Comparison of ENCODE assay signal across 12 mouse cellular contexts in genomic region chr1:91978443-91978842, GRCm38 (mm10).
DNase-seq lines count a peak whose midpoint lies in the region; ATAC-seq and TF ChIP-seq lines count a peak whose summit lies in the region.
"Had no signal": no experiment of that assay in that cellular context is flagged by ENCODE, and none has a peak within 500 bp of the region (broad histone marks: within the 10 kb centered on the region; RNA-seq: fewer than 3 reads in every experiment).

No protein-coding gene starts in this region.

- peaks cover 16% of the 10 kb centered on the region for H3K4me1 ChIP-seq in heart, embryonic 11.5 days (ENCODE audit: control insufficient read depth, insufficient read depth, low read length)
- no peaks in the 10 kb centered on the region for H3K4me1 ChIP-seq in midbrain, embryonic 16.5 days (ENCODE audit: control insufficient read depth, insufficient read depth, low read length)
- no peaks in the 10 kb centered on the region for H3K4me1 ChIP-seq in lung, adult 2 months (ENCODE audit: control insufficient read depth, insufficient read depth, low read length)
- H3K4me1 ChIP-seq: stomach, embryonic 15.5 days had no signal

- 0 out of 2 replicates have a peak, but pooled peaks have one; percentile 42 for ATAC-seq in heart, embryonic 11.5 days (replicated peaks; ENCODE audit: insufficient number of reproducible peaks, low FRiP score, low TSS enrichment)
- peak; percentile 64; the same call in 1 of the 2 replicates for ATAC-seq in midbrain, embryonic 16.5 days
- no peak for ATAC-seq in activated CD4-positive, CD25-positive, alpha-beta regulatory T cell, adult 4 months
- no peak; the same call in 1 of the 2 replicates for ATAC-seq in granulocyte monocyte progenitor cell, adult 5-6 weeks (replicated peaks; ENCODE audit: poor library complexity, severe bottlenecking)

- TF ChIP-seq CTCF in lung, adult 2 months (IDR thresholded peaks at IDR 0.05; ENCODE audit: insufficient read depth, low read length): no peak

- H3K9me3 ChIP-seq in heart, embryonic 11.5 days (replicated peaks; ENCODE audit: control insufficient read depth, low read length): no peaks in the 10 kb centered on the region
- no peaks in the 10 kb centered on the region for H3K9me3 ChIP-seq in midbrain, embryonic 16.5 days (replicated peaks; ENCODE audit: control insufficient read depth, low read length, poor library complexity, severe bottlenecking)
- H3K9me3 ChIP-seq: heart, embryonic 13.5 days; stomach, embryonic 15.5 days had no signal

- TF ChIP-seq POLR2A in lung, adult 2 months (IDR thresholded peaks at IDR 0.05; ENCODE audit: borderline replicate concordance, extremely low read depth, low read depth, low read length): no peak

- no peak overlapping the region for H3K27ac ChIP-seq in heart, embryonic 11.5 days (ENCODE audit: low read depth, low read length)
- no peak overlapping the region for H3K27ac ChIP-seq in midbrain, embryonic 16.5 days (ENCODE audit: low read length)
- H3K27ac ChIP-seq: heart, embryonic 13.5 days; stomach, embryonic 15.5 days had no signal

- H3K27me3 ChIP-seq in heart, embryonic 11.5 days (ENCODE audit: control insufficient read depth, insufficient read depth, low read length): no peaks in the 10 kb centered on the region
- H3K27me3 ChIP-seq in midbrain, embryonic 16.5 days (ENCODE audit: control insufficient read depth, insufficient read depth, low read depth, low read length): no peaks in the 10 kb centered on the region
- H3K27me3 ChIP-seq: heart, embryonic 13.5 days; stomach, embryonic 15.5 days had no signal

- 56% methylated on average over 3 of the region's 3 CpGs for WGBS in heart, embryonic 11.5 days (ENCODE audit: insufficient replicate concordance)
- WGBS in midbrain, embryonic 16.5 days: 46% methylated on average over 3 of the region's 3 CpGs
- 78% methylated on average over 3 of the region's 3 CpGs for WGBS in lung, adult 2 months

- H3K9ac ChIP-seq in heart, embryonic 11.5 days (ENCODE audit: low read depth, low read length): no peak overlapping the region
- H3K9ac ChIP-seq in midbrain, embryonic 16.5 days (ENCODE audit: low read depth, low read length): no peak overlapping the region
- H3K9ac ChIP-seq: heart, embryonic 13.5 days; stomach, embryonic 15.5 days had no signal

- peaks cover 5% of the 10 kb centered on the region for H3K36me3 ChIP-seq in heart, embryonic 11.5 days (ENCODE audit: control insufficient read depth, insufficient read depth, low read length)
- peaks cover 12% of the 10 kb centered on the region; the same call in 1 of the 2 replicates for H3K36me3 ChIP-seq in midbrain, embryonic 16.5 days (ENCODE audit: control insufficient read depth, insufficient read depth, low read length)

- no peak overlapping the region for H3K4me3 ChIP-seq in heart, embryonic 11.5 days (ENCODE audit: low read depth, low read length)
- no peak overlapping the region for H3K4me3 ChIP-seq in midbrain, embryonic 16.5 days (ENCODE audit: low read depth, low read length)
- H3K4me3 ChIP-seq in lung, adult 2 months (replicated peaks; ENCODE audit: extremely low read depth, low read depth, low read length): no peak overlapping the region
- H3K4me3 ChIP-seq: heart, embryonic 13.5 days; stomach, embryonic 15.5 days had no signal

- peak; percentile 34 to 48 for DNase-seq in layer of hippocampus, postnatal 10 days (ENCODE audit: low spot score in 2 of 2)
- no peak for DNase-seq in layer of hippocampus, adult 9-10 months (ENCODE audit: low spot score)
- DNase-seq in cerebellum, postnatal 10 days: peak; percentile 67 to 71
- no peak for DNase-seq in lung, adult 2 months
- DNase-seq: adrenal gland, adult 2 months; lung, postnatal 4 days had no signal

- H3K4me2 ChIP-seq in heart, embryonic 11.5 days: no peak overlapping the region
- H3K4me2 ChIP-seq in midbrain, embryonic 16.5 days (ENCODE audit: low read length): no peak overlapping the region
- H3K4me2 ChIP-seq: heart, embryonic 13.5 days; stomach, embryonic 15.5 days had no signal

Comparison
In these comparisons a context has a peak if more than half of its experiments do, and no peak if none do; other contexts are left out.
1. DNase-seq: peak in layer of hippocampus, postnatal 10 days (2 of 2) and cerebellum, postnatal 10 days (2 of 2); none in layer of hippocampus, adult 9-10 months (single experiment) and lung, adult 2 months (single experiment).
2. ATAC-seq: peak in heart, embryonic 11.5 days (single experiment) and midbrain, embryonic 16.5 days (single experiment); none in activated CD4-positive, CD25-positive, alpha-beta regulatory T cell, adult 4 months (single experiment) and granulocyte monocyte progenitor cell, adult 5-6 weeks (single experiment).